ENCODE assay signal across 15 mouse cellular contexts in the genomic region with DNA sequence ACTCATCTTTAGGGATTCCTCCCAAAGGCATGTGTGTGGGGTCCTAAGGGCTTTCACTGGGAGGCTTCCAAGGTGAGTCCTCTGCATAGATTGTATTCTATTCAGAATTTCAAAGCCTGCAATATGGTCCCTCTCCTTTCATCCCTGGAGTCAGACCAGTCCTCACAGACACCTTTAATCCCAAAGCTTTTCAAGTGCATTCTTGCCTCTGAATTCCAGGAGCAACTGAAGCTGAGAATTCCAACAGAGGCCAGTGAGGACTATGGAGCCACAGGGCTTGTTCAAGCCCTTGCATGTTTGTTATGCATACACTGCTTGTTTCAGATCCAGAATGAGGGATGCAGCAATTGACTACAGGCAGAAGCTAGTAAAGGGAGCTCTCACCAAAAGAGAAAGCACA.
"Had no signal": no experiment of that assay in that cellular context is flagged by ENCODE, and none has a peak within 500 bp of the region (broad histone marks: within the 10 kb centered on the region; RNA-seq: fewer than 3 reads in every experiment).

No protein-coding gene starts in this region.

- H3K4me3 ChIP-seq: kidney, embryonic 15.5 days; limb, embryonic 15.5 days; liver, embryonic 12.5 days; lung, embryonic 15.5 days; myocyte; neural tube, embryonic 15.5 days had no signal

- H3K9me3 ChIP-seq: kidney, embryonic 15.5 days; limb, embryonic 15.5 days; liver, embryonic 12.5 days; lung, embryonic 15.5 days; neural tube, embryonic 15.5 days had no signal

- H3K4me2 ChIP-seq: kidney, embryonic 15.5 days; limb, embryonic 15.5 days; liver, embryonic 12.5 days; lung, embryonic 15.5 days; neural tube, embryonic 15.5 days had no signal

- H3K9ac ChIP-seq: kidney, embryonic 15.5 days; limb, embryonic 15.5 days; liver, embryonic 12.5 days; lung, embryonic 15.5 days; neural tube, embryonic 15.5 days had no signal

- H3K27me3 ChIP-seq: kidney, embryonic 15.5 days; limb, embryonic 15.5 days; liver, embryonic 12.5 days; lung, embryonic 15.5 days; neural tube, embryonic 15.5 days had no signal

- ATAC-seq: liver, embryonic 12.5 days had no signal

- H3K27ac ChIP-seq: kidney, embryonic 15.5 days; limb, embryonic 15.5 days; liver, embryonic 12.5 days; lung, embryonic 15.5 days; neural tube, embryonic 15.5 days; stomach, postnatal 0 days had no signal

- DNase-seq: kidney, postnatal 25 days; layer of hippocampus, adult 9-11 months; layer of hippocampus, postnatal 36 days; midbrain, embryonic 14.5 days; right cerebral cortex, adult 18-20 months; right cerebral cortex, postnatal 25 days; thymus, adult 18-20 months; thymus, postnatal 14 days had no signal

- H3K4me1 ChIP-seq: liver, embryonic 12.5 days; neural tube, embryonic 15.5 days had no signal

- H3K36me3 ChIP-seq: kidney, embryonic 15.5 days; limb, embryonic 15.5 days; liver, embryonic 12.5 days; lung, embryonic 15.5 days; neural tube, embryonic 15.5 days had no signal
